Mouse (Mus musculus) liver, adult 2 months (tissue): ENCODE measurements at regions not wholly inside any gene's neighbourhood (a gene's known extent, or its start where the extent isn't known, plus 50 kb on each side); places are given as distances from the start of the nearest gene placed in this dataset.

Experiments
- CTCF ChIP-seq: fragments of 200-500 bp; IDR thresholded peaks from 2 replicates; pipeline ENCODE4 v1.5.1; 2011; ENCODE audit warnings: low read depth, low read length, control low read depth
- POLR2A ChIP-seq: fragments of 200-500 bp; IDR thresholded peaks from 2 replicates; pipeline ENCODE4 v1.6.1; 2011; ENCODE audit warnings: low read length, control low read depth; ENCODE audit not compliant: insufficient read depth; ENCODE audit errors: extremely low read depth

GRCm38 (mm10) chr5:89981627-89982026 is 98.5 kb upstream of the Adamts3 start:
- no peak for TF ChIP-seq CTCF
- no peak for TF ChIP-seq POLR2A
